Mouse (Mus musculus) layer of hippocampus, adult 9-10 months (tissue): ENCODE measurements around the gene Slmap.
"Not testable (repeated sequence)": the region's sequence is repeated elsewhere in the genome, so short reads cannot be mapped to it uniquely, and the experiment has no call there.

Experiments used
- DNase-seq: peaks from one replicate; pipeline ENCODE4 v3.0.0; 2022; ENCODE audit warnings: low spot score

Slmap gene

DNA sequence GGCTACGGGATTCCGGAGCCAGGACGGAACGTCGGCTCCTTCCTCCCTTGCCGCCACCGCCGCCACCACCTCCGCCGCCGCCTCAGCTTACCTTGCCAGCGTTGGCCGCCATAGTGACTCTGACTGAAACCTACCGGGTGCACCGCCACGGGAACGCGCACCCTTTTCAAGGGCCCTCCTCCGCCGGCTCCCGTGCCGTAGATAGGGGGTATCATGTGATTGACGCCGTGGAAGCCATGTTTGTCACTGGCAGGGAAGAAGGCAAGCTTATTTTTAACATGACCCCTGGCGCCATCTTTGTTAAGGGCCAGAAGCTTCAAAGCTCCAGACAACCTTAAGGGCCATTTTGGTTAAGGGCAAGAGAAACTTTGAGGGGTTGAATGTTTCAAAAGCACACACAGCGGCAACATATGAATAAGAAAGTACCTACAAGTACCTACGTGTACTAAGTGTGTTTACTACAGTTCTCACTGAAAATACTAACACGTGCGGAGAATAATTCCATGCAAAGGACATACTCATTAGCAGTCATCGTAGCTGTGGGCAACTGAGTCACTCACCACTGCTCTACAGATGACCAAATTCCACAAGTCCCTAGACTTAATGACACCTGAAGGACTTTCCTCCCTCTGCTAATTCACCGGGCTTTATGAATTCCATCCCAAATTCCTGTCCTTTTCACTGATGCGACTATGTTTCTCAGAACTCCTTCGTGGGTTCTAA lies at the start of gene Slmap:
TSS of gene Slmap (minus strand) at position 175 of the 723 bp plus-strand sequence.
- DNase-seq: peak; percentile 99

DNA sequence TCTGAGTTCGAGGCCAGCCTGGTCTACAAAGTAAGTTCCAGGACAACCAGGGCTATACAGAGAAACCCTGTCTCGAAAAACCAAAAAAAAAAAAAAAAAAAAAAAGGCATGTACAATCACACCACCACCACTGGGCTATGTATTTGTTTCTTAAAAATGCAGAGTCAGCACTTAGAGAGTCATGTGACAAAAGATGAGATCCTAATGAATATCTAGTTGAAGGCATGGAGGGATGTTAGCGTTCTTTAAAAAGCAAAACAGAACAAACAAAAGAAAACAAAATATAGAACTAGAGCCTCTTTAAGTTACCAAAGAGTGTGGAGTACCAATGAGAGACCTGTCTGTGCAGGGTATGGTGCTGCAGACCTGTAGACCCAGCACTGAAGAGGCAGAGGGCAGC lies 48.9 kb upstream of the Slmap start:
- DNase-seq: no peak

DNA sequence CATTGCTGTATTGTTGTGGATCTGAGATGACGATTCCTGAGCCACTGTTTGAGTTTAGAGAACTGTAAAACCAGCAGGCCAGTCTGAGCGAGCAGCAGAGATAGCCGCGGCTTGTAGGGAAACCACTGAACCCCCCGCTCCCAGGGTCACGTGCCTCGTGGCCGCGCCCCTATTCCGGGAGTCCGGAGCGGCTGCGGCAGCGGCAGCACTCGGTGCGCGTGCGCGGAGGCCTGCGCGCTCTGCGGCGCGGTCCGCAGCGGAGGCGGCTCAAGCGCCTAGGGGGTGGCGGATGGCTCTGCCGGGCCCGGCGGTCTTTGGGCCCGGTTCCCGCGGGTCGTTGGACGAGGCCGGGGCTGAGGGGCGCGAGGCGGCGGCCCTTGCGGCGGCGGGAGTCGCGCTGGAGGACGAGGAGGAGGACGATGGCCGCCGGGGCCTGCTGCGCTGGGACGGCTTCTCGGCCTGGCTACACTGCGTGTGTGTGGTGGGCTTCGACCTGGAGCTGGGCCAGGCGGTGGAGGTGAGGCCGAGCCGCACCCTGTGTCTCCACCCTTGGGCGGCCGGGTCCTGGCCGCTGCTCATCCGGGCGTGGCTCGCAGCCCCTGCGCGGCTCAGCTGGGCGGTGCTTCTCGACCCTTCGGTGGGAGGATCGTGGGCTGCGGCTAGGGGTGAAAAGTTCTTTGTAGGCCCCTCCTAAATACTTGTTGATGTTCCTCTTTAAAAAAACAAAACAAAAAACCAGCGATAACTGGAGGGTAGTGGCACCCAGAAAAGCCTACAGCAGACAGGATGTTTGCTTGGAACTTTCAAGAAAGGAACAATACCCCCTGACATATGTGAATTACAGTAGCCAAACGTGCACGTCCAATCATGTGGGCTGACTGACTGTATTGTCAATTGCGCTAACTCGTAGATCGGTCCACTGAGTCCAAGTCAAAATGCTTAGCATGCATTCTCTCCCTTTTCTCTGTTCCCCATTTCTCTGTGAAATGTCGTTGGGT lies 44.9 kb upstream of the Slmap start:
- peak; percentile 40 for DNase-seq

DNA sequence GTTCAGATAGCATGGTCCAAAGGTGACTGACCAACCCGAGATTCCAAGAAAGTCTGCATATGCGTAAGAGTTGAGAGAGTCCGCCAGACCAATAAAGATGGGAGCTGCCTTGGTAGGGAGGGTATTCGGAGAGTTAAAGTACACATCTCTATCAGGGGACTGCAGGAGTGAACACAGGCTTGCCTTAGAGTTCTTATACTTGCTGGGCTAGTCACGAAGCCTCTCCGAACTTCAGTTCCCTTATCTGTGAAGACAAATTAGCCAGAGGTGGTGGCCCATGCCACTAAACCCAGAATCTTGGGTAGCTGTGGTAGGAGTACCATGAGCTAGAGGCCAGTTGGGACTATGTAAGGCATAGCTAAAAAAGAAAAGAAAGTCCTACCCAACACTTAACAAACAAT lies 44.1 kb upstream of the Slmap start:
- no peak for DNase-seq

DNA sequence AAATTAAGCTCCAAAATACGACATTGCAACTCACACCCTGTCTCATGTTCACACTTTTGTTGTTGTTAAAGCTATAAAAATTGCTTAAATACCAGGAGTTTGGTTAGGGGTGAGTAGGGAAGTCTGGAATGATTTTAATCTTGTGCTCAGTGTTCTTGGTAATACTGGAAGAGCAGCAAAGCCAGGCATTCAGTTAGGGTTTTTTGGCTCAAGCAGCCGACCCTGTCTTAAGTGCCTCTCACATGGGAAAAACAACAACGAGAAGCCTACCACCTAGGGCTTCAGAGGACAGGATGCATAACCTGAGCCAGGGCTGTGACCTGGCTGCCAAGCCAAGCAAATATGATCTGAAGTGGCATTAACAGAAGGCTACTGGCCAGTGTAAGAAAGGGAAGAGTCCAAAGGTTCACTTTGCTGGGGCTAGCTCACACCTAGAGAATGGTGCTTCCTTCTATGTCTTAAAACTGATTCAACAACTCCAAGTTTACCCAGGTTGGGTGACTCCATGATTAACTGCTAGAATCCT lies 41.6 kb upstream of the Slmap start:
- no peak for DNase-seq

DNA sequence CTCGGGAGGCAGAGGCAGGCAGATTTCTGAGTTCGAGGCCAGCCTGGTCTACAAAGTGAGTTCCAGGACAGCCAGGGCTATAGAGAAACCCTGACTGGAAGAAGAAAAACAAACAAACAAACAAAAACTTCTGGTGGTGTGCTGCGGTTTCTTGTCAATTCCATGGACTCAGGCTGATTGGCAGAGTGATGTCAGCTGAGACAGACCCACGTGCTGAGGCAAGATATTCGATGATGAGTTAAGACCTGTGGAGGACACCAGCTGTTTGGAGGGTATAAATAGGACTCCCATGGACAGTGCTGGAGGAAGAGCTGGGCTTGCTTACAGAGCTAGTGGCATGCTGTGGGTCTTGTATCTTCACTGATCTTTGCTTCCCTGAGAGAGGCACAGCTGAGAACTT lies 38.8 kb upstream of the Slmap start, which contains the start of gene Dennd6a:
TSS of gene Dennd6a (plus strand) at position 301 of the 400 bp plus-strand sequence.
- not testable (repeated sequence) for DNase-seq

DNA sequence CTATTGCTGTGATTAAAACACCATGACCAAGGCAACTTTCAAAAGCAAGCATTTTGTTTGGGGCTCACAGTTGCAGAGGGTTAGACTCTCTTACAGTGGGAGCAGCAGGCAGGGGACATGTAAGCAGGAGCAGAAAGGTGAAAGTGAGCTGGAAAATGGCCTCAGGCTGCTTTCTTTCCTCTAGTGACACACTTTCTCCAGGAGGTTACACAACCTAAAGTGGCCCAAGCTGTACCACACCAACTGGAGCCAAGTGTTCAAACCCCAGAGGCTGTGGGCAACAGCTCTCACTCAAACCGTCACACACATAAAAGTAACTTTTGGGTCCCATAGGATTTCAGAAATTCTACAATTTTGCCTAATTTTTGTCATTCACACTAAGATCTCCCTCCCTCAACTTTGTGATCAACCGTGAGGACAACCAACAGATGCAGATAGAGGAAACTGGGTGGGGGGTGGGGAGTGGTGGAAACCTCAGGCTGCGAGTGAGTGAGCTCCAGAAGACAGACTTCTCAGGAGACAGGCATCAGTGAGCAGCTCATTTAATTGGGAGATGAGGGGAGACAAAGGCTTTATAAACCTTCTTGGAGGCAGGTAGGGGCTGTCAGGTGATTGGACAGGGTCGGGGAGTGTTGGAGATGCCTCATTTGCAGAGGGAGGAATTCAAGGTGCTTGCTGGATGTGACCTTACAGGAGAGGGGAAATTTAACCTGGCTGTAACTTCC lies 37.4 kb upstream of the Slmap start:
- DNase-seq: no peak

DNA sequence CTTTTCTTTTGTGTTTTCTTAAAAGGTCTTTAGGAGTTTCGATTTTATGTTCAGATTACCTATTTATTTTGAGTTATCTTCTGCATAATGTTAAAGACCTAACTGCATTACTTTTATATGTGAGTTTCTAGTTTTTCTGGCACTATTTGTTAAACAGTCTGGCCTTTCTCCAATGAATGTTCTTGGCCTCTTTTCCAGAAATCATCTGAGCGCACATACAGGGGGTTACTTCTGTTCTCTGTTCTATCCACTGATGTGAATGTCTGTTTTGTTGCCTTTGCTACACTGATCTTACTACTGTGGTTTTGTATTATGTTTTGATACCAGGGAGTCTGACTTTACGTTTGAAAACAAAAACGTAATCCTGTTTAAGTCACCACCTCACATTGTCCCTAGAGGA lies 35.1 kb upstream of the Slmap start:
- peak; percentile 38 for DNase-seq

DNA sequence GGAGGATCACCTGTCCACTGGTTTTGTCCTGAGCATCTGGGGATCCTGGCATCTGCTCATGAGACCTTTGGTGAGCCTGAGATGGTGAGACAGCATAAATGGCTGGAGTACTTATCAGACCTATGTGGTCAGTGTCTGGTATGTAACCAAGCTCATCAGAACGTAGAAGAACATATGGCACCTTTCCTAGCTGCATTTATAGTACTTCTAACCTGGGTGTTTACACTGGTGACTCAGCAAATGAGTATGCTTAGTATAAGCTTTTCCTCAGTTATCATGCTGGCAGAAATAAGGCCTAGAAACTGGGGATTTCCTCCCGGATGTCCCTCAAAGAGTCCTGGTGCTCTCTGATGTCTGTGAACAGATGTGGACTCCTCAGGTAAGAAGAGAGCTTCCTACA lies 27.5 kb upstream of the Slmap start:
- DNase-seq: no peak

DNA sequence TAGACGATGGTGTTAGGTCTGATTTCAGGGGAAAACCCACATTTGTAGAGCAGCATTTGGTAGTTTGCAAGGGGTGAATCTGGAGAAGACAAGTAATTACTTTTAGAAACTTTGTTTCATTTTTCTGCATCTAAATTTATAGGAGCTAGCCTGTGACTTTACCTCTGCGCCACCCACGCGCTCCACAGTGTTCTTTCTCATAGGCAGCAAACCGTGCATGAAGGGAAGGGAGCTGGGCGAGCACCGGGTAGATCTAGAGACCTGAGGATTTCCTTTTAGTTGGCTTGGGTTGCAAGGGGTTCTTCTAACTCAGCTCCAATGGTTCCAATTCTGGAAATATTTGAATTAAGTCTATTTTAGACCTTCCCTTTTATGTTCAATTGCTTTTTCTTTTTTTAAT lies 23.8 kb upstream of the Slmap start:
- DNase-seq: no peak

DNA sequence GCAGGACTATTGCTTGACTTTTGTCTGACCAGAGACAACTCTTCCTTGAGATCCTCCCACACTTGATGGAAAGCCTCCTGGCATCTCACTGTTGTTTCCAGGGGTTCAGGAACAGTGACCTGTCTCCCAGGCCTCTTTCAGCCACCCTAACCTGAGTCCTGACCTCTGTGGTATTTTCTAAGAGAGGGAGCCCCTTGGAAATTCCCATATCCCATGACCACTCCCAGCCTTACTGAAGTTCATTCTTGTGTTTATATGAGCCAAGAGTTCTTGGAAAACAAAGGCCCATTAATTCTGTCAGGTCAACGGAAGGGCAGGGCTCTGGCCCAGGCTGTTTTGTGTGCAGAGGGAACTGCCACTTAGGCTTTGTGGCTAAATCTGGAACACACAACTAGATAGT lies 22.9 kb upstream of the Slmap start:
- no peak for DNase-seq

DNA sequence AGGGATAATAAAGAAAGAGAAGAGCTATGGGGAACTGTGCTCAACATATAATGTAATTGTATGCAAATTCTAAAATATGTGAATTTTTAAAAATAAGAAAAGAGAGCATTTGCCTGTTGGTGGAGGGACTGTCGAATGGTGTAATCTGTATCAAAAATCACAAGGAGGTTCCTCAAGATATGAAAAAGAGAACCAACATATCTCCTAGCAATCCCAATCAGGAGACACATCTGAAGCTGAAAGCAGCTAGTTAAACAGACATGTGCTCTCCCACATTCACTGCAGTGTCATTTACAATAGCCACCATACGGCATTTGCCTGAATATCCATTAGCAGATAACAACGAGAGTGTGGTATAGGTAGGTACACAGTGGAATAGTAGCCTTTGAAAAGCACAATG lies 18.1 kb upstream of the Slmap start:
- no peak for DNase-seq

DNA sequence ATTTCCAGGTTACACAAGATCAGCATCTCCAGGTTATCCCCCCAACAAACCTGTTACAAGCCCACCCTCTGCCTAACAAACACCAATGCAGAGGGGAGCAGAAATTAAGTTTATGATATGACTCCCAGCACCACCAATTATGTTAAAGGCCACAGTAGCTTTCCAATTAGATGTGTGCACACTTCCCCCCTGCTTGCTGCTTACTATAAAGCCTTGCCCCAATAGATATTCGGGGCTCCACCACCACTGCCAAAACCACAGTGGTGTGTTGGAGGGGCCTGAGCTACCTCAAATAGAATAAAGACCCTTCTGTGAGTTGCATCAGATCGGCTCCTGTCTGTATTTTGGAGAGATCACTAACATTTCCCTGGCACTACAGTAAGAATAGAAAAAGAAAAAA lies 17.7 kb upstream of the Slmap start:
- DNase-seq: no peak

DNA sequence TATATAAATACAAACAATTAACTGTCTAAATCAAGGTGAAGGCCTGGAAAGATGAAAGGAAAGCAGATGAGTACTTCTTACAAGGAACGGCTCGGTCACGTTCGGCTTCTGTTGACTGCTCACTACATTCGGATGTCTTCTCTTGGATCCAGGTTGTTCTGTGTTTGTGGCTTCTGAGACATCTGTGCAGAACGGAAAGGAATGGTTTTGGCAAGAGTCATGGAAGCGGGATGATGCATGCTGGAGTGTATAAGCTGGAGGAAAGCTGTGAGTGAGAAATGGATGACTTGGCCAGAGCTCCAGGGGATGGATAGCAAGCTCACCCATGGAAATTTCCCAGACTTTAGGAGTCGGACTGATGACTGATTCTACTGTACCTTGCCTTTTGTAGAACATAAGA lies 16.0 kb upstream of the Slmap start:
- no peak for DNase-seq

DNA sequence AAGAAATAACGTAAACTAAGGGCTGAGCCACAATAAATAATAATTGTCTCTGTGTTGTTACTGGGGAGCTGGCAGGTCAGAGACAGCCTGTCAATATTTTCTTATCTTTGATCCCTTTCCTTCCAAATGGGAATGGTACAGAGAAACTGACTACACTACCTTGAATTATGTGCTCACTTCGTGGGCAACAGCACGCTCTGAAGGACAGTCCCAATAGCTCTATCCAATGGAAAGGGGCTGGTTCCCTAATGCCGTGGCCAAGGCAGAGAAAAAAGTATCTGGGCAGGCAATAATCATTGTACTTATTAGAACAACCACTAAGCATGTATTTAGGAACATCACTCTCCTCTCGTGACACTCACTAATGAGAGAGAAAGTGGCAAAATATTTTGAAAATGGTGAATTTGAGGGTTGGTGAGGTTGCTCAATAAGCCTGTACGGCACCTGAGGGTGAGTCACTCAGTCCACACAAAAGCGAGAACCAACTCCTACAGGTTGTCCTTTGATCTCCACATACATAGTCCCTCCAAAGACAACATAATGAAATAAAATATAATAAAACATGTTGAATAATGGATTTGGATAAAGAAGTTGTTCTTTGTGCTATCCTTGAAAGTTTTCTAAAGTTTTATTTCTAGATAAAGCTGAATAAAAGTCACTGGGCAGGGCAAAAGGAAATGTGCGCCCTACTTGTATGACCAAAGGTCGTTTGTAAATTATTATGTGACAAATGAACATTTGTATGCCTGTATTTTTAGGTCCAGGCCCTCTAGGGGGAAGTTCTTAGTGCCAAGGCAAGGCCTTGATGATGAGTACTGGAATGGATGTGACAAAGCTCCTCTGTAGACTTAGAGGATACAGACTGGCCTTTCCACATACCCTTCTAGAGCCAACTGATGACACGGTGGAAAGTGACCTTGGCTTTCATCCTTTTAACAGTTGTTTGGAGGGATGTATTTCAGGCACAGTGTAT lies 13.1 kb upstream of the Slmap start:
- DNase-seq: no peak

DNA sequence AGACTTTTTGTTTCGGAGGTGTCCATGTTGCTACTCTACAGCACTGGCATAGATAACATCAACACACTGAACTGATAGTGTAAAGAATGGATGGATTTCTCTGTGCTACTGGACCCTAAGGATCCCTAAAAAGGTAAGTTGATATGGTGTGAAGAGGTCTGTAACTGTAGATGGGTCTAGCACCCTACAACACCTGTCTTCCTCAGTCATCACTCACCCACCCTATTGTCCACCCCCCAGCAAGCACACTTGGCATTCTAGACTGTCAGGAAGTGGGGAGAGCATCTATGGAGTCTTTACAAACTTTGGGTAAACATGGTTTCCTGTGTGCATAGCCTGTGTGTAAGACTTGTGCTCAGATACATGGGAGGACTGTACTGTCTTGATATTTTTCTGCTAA lies 7.4 kb upstream of the Slmap start:
- DNase-seq: no peak

DNA sequence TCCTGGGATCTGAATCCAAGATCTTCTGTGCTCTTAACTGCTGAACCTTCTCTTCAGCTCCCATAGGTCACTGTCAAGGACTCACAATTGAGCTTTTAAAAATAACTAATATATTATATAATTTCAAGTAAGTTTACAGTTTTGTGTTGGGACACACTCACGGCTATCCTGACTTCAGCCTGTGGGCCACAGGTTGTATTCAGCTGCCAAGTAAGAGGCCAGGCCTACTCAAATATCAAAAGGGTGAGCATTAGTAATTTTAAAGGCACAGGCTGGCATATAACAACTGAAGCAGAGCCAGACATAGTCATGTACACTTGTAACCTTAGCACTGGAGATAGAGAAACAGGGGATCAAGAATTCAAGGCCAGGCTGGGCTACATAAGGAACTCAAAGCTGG lies 5.8 kb upstream of the Slmap start:
- no peak for DNase-seq

DNA sequence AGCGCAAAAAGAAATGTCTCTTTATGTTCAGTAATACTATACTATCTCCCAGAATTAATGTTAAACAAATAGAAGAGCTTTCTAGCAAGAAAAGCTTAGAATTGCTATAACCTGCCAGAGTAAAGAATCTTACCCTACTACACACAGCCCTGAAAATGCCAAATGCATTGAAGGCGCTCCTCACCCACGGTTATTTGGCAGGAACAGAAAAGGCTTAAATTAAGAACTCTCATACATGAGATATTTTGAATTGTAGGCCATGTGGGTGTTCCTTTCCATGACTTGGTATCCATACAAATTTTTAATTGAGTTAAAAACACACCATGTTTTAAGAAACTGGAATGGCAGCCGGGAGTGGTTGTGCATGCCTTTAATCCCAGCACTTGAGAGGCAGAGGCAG lies 4.5 kb upstream of the Slmap start:
- no peak for DNase-seq

DNA sequence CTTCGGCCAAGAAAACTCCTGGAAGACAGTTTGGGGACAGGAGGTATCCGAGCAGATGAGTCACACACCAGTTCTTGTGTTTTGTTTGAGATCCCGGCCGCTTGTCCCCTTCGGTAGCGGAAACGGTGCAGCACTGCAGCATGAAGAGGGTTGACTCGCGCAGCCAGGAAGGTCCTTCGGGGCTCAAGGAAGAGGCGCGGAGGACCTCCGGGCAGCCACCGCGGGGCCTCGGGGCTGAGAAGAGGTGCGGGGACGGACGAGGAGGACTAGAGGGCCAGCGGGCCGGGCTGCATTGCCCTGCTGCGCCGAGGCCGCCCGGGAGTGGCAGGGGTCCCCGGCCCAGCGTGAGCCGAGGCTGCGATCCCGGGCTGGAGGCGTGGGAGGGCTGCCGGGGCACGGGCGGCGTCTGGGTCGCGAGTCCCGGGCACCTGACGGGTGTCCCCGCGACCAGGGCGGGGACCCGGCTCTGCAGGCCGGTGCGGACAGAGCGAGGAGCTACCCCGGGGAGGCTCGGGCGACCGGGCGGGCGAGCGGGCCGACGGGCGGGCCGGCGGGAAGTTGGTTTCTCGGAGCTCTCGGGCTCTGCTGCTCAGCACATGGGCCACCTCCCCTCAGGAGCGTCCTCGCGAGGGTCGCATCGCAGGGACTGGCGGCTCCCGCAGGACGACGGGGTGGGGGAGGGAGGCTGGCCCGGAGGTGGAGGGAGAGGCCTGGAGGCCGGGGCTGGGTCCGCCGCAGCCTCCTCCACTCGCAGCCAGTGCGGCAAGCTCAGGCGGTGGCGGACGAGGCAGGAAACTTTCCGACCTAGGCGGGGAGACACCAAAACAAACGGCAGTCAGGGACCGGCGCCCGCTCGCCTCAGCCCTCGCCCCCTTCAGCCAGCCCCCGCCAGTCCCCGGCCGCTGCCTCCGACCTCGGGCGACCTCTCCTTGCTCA lies 642 bp downstream of the Slmap start:
- DNase-seq: no peak

DNA sequence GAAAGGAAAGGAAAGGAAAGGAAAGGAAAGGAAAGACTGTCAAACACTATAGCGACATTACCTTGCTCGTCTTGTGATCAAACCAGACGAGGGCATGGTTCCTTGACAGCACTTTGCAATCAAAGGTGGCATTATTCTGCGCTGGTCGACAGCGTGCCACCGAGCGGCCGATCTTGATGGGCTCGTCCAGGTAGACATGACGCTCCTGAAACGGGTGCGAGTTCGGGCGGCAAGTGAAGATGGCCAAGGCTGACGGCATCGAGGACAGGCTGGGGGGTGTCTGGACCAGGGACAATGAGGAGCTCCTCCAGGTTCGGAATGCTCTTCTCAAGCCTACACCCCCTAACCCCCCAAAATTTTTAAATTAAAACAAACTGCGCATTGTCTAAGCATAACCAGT lies 1.5 kb downstream of the Slmap start:
- DNase-seq: no peak
